In genomic region chr11:11014088-11014487, GRCm38 (mm10) we compare ENCODE assay signal across 14 mouse cellular contexts.
DNase-seq lines count a peak whose midpoint lies in the region; ATAC-seq lines count a peak whose summit lies in the region.
"Had no signal": no experiment of that assay in that cellular context is flagged by ENCODE, and none has a peak within 500 bp of the region (broad histone marks: within the 10 kb centered on the region; RNA-seq: fewer than 3 reads in every experiment).

No protein-coding gene starts in this region.

- H3K27ac ChIP-seq in forebrain, embryonic 16.5 days (ENCODE audit: low read length) = no peak overlapping the region
- H3K27ac ChIP-seq: embryonic facial prominence, embryonic 12.5 days had no signal

- H3K9me3 ChIP-seq in forebrain, embryonic 16.5 days (ENCODE audit: control insufficient read depth, low read length) = no peaks in the 10 kb centered on the region
- H3K9me3 ChIP-seq: embryonic facial prominence, embryonic 12.5 days had no signal

- no peak overlapping the region for H3K4me3 ChIP-seq in forebrain, embryonic 16.5 days (replicated peaks; ENCODE audit: low read length)
- H3K4me3 ChIP-seq: embryonic facial prominence, embryonic 12.5 days had no signal

- H3K36me3 ChIP-seq in forebrain, embryonic 16.5 days (ENCODE audit: control insufficient read depth, insufficient read depth) = no peaks in the 10 kb centered on the region
- H3K36me3 ChIP-seq: embryonic facial prominence, embryonic 12.5 days had no signal

- WGBS in forebrain, embryonic 16.5 days = 13% methylated on average over 1 of the region's 1 CpGs

- no peak overlapping the region for H3K9ac ChIP-seq in forebrain, embryonic 16.5 days (replicated peaks; ENCODE audit: low read depth, low read length)
- H3K9ac ChIP-seq: embryonic facial prominence, embryonic 12.5 days had no signal

- H3K27me3 ChIP-seq in forebrain, embryonic 16.5 days (replicated peaks; ENCODE audit: control insufficient read depth, insufficient read depth, low read length) = peaks cover 35% of the 10 kb centered on the region
- H3K27me3 ChIP-seq: embryonic facial prominence, embryonic 12.5 days had no signal

- H3K4me1 ChIP-seq in forebrain, embryonic 16.5 days (replicated peaks; ENCODE audit: control insufficient read depth, insufficient read depth, low read length) = peaks cover 6% of the 10 kb centered on the region
- H3K4me1 ChIP-seq: embryonic facial prominence, embryonic 12.5 days had no signal

- DNase-seq in cerebellum, adult 9-11 months = peak; percentile 6
- DNase-seq in cerebellum, adult 11 months = no peak
- peak; percentile 11 for DNase-seq in Muller cell, postnatal 12 days (ENCODE audit: inconsistent ontology term)
- DNase-seq in layer of hippocampus, postnatal 14 days (ENCODE audit: low spot score in 2 of 2) = peak; percentile 40 to 75
- DNase-seq in adrenal gland, postnatal 4 days (ENCODE audit: low spot score in 2 of 2) = no peak
- DNase-seq in thymus, postnatal 36 days = no peak
- DNase-seq in gastrocnemius, adult 18-20 months (ENCODE audit: low spot score) = no peak
- DNase-seq: adrenal gland, adult 8-10 months; gastrocnemius, postnatal 14 days; heart, postnatal 4 days; kidney, postnatal 36 days; liver had no signal

- ATAC-seq in forebrain, embryonic 16.5 days = peak; percentile 98

- H3K4me2 ChIP-seq in forebrain, embryonic 16.5 days (ENCODE audit: low read length) = no peak overlapping the region
- H3K4me2 ChIP-seq: embryonic facial prominence, embryonic 12.5 days had no signal

Comparison
In these comparisons a context has a peak if more than half of its experiments do, and no peak if none do; other contexts are left out.
1. DNase-seq: peak in cerebellum, adult 9-11 months (single experiment), Muller cell, postnatal 12 days (single experiment) and layer of hippocampus, postnatal 14 days (2 of 2); none in cerebellum, adult 11 months (single experiment), adrenal gland, postnatal 4 days (0 of 2), thymus, postnatal 36 days (0 of 2) and gastrocnemius, adult 18-20 months (single experiment).